Mouse (Mus musculus) telencephalon, adult 2 months (tissue): Measurements from ENCODE around the gene Kansl1.
A peak's percentile ranks its signal among the peaks of the same experiment; 100 is the strongest.

ENCODE experiments used
- DNase-seq: peaks from one replicate; pipeline ENCODE4 v3.0.0-alpha.2; 2011; ENCODE audit warnings: low read depth, low spot score

The Kansl1 gene

DNA sequence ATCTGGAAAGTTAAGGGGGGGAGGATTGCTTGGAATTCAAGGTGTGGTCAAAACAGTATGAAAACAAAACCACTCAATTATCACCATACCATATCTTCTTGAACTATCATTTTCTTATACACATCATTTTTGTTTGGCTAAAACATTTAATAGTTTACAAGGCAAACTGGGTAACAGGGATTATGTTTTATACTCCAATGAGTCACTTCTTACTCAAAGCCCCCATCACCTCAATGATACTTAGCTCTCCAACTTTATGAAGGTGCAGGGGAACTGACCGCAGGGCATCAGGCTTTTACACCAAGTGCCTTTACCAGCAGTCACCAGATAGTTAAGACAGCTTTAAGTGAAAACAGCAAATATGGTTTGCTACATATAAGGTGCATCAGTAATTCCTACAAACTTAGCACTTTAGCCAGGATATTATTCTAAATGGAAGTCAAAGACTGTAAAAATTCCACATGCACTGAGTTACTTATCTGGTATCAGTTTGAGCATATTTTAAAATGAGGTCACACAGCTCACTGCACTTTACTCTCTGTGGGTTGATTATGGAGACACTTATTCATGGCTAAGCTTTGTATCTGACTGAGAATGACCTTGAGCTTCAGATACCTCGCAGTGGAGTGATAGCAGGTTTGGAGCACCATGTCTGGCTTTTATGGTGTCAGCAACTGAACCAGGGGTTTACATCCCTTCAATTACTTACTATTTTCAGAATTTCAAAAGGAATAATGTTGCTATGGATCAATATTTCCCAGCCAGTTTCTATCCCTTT lies 104.6 kb downstream of the Kansl1 start:
- no peak for DNase-seq

DNA sequence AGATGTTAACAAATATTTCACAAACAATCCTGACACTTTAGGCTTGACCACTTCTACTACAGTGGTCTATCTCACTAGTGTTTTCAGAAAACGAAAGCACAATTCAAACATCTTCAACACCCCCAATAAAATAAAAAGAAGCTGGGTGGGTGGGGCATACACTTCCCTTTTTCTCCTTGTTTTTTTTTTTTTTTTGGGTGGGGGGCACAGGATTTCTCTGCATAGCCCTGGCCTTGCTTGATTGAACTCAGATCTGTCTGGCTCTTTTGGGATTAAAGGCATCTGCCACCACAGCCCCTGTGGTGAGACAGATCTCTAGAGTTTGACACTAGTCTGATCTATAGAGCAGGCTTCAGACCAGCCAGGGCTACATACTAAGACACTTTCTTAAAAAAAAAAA lies 106.0 kb downstream of the Kansl1 start:
- no peak for DNase-seq

DNA sequence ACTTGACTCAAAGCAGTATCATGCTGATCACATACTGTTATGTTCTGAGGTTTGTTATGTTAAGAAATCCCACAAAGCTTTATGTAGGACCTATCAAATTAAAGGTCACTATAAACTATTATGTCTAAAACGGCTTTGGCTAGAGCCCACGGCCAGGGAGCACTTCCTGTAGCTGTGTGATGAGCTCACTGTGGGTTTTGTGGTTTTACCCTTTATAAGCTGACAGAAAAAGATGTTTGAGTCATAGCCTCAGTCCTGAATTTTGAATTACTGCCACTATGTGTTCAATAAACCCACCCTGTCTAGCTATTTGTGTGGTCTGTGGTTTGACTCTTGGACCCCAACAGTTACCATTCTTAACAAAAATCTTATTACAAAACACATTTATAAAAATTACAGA lies 106.9 kb downstream of the Kansl1 start:
- no peak for DNase-seq

DNA sequence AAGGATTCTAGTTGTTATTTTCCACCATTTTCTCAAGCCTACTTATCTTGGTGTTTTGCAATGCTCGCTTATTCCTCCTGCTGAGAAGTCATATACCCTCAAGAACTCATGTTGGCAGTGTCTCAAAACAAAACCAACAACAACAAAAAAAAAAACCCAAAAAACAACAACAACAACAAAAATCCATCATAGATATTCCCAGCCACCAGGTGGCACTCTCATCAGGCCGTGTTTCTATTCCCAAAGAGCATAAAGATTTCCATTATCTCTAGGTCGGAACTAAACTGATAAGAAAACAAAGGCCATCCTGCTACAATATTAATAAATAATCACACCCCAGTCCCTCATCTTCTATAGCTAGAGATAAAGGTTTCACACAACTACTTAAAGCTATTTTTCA lies 121.7 kb downstream of the Kansl1 start:
- DNase-seq: no peak

DNA sequence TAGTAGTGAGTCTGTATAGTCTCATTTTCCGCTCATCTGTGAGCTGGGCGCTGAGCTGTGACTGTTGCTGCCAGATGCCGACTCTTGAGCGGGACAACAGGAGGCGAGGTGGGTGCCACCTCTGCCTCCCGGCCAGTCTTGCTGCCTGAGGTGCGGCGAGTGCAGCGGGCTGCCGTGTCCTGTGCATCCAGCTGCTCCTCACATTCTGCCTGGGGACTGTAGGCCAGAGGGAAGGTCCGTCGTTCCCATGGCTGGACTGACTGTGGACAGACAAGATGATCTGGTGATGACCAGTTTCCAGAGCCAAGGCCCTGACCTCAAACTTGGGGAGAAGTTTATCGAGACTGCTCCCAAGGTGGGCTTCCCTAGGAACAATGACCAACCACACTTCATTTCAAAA lies 133.7 kb downstream of the Kansl1 start:
- DNase-seq: no peak

DNA sequence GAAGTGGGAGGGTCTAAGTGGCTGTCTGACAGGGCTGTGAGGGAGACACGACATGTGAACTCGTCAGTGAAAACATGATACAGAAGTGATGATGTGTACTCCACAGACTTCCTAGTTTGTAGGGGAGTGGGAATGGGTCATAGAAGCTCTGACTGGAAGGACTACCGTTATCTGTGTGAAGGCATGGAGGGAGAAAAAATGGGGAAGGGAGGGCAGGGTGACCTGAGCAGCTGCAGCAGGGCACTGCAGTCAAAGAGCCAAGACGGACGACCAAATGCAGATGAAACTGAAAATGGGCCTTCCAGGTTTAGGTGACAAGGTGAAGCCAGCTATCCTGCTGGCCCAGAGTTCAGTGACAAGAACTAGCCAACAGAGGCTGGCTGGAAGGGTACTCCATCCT lies 134.5 kb downstream of the Kansl1 start:
- no peak for DNase-seq

DNA sequence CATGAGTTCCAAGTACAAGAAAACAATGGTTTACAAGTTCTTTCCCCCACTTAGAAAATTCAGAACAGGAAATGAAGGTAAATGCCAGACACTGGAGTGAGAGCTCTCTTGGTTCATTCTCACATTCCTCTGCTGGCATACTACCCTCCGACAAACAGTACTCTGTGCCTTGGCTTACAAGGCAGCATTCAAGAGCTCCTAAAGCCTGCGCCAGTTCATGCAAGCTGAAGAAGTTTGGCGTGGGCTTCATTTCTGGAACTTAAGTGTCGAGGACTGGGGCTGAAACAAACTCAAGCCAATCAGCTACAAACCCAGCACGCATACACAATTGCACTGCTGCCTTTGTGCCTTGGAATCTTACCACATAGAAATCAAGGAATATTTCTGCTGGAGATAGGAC lies 136.6 kb downstream of the Kansl1 start:
- DNase-seq: peak; percentile 51

DNA sequence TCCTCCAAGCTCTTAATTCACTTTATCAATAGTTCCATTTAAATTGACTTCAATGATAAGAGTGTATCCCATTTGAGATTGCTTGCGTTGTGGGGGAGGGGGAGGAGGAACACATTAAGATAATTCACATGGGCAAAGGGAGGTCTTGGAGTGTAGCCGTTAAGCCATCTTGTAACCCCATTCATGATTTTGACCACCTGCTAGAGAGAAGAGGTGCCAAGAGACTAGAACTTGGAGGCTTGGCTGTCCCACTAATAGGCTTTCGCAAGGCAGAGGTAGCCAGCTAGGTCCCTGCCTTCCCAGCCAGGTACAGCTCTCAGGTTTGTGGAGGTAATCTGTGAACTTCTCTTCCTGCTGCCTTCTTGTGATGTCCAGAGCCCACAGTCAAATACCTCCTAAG lies 137.5 kb downstream of the Kansl1 start:
- no peak for DNase-seq

DNA sequence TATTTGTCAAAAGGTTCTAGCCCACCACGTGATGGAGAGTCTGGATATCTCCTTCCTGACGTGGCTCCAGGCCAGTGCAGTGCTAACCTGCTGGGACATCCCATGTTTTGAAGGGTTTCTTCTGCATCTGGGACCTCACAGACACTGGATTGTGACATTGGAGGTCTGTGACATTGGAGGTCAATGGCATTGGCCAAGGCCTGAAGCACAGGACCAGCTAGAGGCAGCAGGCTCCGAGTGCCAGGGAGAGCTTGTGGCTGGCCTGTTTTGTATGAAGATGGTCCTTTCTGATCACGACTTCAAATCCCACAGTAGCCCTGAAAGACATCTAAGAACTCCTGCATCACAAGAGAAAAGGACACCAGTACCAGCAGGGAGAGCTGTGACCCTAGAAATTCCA lies 138.5 kb downstream of the Kansl1 start:
- no peak for DNase-seq

DNA sequence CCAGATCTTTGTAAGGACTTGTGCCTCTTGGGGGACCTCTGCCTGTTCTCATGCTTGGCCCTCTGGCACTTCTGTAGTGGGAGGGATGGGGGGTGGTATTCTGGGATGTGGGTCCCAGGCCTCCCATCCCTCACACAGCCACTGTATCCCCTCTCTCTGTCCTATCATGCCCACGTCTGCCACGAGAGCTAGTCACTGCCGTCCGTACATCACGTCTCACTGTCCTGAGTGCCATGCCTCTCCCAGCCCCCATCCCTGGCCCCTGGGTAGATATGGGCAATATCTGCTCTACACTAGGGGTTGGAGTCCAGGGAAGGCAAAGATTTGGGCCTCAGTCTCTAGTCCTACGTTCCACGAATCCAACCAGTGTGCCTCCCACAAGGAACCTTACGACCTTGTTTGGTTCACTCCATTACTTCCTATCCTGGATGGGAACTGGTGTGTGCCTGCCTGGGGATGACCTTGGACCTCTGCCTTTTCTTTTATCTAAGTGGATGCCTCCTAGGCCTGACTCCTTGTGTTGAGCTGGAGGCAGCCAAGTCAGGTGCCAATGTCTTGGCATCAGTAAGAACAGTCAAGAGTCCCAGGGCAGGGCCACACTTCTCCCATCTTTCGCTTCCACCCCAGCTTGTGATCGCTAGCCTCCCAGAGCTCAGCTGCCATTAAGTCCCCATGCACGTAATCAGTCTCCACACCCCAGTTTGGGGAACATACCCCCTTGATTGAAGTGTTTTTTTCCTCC lies 139.3 kb downstream of the Kansl1 start:
- no peak for DNase-seq

DNA sequence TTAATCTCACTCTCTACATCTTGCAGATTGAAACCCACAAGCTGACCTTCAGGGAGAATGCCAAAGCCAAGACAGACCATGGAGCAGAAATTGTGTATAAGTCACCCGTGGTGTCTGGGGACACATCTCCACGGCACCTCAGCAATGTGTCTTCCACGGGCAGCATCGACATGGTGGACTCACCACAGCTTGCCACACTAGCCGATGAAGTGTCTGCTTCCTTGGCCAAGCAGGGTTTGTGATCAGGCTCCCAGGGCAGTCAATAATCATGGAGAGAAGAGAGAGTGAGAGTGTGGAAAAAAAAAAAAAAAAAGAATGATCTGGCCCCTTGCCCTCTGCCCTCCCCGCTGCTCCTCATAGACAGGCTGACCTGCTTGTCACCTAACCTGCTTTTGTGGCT lies 140.7 kb downstream of the Kansl1 start:
- no peak for DNase-seq

DNA sequence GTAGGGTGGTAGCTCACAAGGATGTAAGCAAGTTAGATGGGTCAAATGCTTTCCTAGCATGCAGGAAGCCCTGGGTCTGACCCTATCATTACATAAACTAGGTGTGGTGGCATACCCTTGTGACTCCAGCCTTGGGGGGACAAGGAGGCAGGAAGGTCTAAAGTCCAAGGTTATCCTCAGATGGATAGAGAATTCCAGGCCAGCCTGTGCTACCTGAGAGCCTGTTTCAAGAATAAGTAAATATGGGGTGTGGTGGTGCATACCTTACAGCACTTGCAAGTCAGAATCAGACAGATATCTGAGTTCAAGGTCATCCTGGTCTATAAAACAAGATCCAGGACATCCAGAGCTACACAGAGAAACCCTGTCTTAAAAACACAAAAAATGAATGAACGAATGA lies 141.2 kb downstream of the Kansl1 start:
- DNase-seq: no peak

DNA sequence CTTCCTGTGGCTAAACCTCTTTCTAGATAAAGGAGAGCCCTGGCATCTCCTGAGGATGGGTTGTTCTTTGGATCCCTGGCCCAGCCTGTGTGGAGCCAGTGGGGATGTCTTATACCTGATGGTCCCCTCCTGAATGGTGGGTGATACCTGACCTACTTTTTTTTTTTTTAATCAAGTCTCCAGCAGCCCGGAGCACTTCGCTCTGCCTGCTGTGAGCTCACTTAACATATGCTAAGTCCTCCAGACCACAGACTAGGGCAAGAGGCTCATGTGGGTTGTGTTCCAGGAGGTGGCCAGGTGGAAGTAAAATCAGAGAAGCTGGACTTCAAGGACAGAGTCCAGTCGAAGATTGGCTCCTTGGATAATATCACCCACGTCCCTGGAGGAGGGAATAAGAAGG lies 146.5 kb downstream of the Kansl1 start:
- no peak for DNase-seq

DNA sequence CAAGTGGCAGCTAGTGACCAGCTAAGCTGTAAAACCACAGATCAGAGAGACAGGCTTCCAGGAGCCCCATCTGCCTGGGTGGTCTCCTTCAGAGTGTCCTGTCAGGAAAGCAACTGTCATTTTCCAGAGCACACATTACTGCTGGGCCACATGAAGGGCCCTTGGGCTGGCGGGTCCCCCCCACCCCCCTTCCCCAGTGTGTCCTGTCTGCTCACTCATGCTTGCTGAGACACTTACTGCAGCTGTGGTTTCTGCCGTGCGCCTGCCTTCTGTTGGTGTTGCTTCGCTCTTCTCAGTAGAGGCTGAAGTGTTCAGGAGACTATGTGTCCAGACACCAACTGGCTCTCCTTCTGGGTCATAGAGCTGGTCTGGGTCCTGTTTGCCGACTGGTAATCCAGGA lies 148.2 kb downstream of the Kansl1 start:
- no peak for DNase-seq

DNA sequence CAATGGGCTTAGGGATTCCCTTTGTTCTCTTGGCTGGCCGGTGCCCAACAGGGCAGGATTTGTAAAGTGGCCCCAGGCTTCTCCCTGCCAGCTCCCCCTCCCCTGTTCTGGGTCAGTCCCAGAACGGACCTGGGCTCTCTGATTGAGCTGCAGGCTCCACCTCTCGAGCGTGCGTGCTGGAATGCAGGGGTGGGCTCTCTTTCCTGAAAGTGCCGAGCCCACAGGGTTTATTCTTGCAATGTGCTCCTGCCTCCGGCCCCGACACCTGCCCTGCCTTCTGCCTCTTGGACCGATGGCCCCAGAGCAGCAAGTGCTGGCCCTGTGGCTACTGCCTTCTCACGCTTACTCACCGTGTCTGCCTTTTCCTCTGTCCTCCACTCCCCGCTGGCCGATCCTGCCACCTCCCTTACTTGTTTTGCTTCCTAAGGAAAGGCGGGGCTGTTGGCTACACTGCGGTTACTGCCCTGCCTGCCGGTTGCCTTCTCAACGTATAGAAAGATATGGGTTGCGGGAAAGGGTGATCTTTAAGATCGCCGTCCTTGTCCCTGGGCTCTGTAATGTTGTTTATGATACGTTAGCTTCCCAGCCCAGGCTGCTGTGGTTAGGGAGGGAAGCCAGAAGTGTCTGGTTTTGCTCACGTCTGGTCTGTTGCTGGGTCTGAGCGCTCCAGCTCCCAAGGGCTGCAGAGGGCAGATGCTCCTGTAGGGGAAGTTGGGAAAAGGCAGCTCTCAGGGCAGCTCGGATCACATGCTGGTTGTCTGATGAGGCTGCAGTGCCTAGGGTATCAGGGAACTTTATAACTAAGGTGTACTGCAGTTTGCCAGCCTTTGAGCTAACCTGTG lies 149.5 kb downstream of the Kansl1 start:
- DNase-seq: no peak

DNA sequence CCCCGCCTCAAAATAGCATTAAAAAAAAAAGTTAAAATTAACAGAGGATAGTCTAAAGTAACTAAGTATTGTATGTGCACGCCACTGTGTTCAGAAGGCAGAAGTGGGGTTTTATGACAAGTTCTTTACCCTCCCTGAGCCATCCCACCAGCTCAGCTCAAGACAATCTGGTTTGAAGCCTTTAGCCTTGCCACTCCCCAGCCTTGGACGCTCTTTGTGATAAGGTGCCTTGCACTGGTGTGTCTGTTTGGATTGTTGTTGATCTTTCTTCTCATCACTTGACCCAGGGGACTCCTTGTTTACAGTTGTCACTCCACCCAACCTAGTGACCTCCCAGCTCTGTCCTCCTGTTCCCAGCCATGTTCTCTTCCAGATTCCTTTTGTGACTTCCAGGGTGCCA lies 151.0 kb downstream of the Kansl1 start:
- DNase-seq: no peak

DNA sequence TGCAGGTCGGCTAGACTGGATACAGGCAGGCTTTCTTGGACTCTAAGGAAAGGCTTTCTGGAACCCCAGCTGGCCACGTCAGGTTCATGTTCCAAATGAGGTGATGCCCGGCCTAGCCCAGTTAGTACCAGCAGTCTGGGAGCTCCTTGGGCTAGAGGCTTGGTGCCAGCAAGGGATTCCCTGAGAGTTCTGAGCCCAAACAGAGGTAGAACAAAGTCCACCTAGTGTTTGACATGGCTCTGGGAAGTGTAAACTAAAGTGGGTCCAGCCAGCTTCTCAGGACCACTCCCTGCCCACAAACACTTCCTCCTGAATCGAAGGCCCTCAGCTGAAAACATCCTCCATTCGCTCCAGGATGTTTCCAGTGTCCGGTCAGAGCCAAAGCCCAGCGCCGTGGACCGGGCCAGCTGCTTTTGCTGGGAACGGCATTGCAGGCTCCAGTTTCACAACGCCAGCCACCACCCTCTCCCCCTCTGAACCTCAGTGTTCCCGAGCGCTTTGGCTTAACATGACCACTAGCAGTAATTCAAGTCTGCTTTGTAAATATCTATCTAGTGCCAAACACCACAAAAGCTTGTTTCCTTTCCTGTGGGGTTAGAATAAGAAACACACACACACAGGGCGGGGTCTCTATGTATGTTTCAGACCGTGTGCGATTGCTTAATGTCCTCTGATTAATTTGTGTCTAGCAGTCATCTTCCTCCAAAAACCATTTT lies 151.8 kb downstream of the Kansl1 start:
- DNase-seq: no peak

DNA sequence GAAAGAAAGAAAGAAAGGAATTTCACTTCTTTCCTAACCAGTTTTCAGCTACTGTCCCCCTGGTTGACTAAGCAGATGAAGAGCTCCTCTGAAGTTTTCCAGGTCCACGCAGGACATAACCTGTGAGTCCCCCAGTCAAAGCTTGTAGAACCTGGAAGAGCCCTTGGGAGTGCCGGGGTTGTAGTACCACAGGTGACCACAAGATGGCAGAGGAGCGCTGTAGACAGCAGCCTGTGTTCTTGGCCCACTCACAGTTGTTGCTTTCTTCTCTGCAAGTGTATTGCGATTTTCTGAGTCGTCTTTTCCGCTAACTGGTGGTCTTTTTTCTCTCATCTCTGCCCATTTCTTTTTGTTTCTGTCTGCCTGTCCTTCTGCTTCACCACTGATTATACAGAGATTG lies 153.0 kb downstream of the Kansl1 start:
- peak; percentile 65 for DNase-seq

DNA sequence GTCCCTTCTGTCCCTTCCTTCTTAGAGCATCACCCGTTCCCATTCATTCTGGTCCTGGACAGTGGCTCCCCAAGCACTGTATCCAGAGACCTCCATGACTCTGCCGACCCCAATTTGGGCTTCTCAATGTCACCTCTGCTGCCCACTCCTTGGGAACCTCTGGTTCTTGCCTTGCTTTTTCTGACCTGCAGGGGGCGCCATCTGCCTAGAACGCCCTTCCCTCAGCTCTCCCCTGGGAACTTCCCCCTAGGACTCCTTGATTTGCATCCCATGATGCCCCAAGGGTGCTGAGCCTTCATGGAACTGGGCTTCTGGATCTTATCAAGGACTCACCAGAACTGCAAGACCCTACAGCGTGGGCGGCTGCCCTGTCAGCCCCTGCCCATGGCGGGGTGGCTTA lies 157.0 kb downstream of the Kansl1 start:
- DNase-seq: no peak

DNA sequence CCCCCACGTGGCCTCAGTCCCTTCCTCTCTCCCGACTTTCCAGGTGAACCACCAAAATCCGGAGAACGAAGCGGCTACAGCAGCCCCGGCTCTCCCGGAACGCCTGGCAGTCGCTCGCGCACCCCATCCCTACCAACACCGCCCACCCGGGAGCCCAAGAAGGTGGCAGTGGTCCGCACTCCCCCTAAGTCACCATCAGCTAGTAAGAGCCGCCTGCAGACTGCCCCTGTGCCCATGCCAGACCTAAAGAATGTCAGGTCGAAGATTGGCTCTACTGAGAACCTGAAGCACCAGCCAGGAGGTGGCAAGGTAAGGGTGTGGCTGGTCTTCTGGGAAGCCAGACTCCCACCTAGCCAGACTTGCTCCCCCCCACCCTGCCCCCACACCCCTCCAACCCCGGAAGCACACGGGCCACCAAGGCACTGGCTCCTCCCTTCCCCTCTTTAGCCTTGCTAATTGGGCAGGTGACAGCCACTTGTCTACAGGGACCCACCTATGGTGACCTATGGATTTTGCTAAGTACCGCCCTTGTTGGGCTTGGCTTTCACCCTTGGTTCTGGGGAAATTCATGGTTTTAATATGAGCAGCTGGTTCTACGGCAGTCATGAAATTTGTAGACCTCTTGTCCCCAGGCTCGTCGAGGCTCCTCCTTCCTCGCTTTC lies 158.3 kb downstream of the Kansl1 start:
- DNase-seq: no peak
